Mouse (Mus musculus): ENCODE measurements around the gene Rsph6a. TPM values are rescaled to one million over a fixed set of nuclear protein-coding genes. Genes with fewer than 3 reads are reported as not detected.

The Rsph6a gene
- polyA plus RNA-seq, 1 experiment from 2014 or later: not detected

GRCm38 (mm10) chr7:19057405-19057804, 2.9 kb downstream of the Rsph6a start:
- no peaks in the 10 kb centered on the region for H3K36me3 ChIP-seq (ENCODE audit: control insufficient read depth, insufficient read depth, low read length)
- DNase-seq (ENCODE audit: low spot score) (no peak), ATAC-seq (ENCODE audit: low FRiP score, low TSS enrichment) (no peak)
- TF ChIP-seq EP300 (optimal IDR thresholded peaks at IDR 0.05) (no peak), CTCF (IDR thresholded peaks at IDR 0.05; ENCODE audit: low read depth) (no peak)
- H3K9me3 ChIP-seq (ENCODE audit: control insufficient read depth, low read length): no peaks in the 10 kb centered on the region
- H3K4me3 ChIP-seq (ENCODE audit: low read depth, low read length): no peak overlapping the region
- no peaks in the 10 kb centered on the region for H3K4me1 ChIP-seq (replicated peaks; ENCODE audit: control insufficient read depth, insufficient read depth)
- no peaks in the 10 kb centered on the region for H3K27me3 ChIP-seq (ENCODE audit: control insufficient read depth, insufficient read depth, low read length)
- no peak overlapping the region for H3K4me2 ChIP-seq (replicated peaks; ENCODE audit: low read depth)
- 81% methylated on average over 10 of the region's 10 CpGs for WGBS
- no peak overlapping the region for H3K27ac ChIP-seq (replicated peaks)
- no peak overlapping the region for H3K9ac ChIP-seq (ENCODE audit: low read length)

GRCm38 (mm10) chr7:19065896-19066295, 11.4 kb downstream of the Rsph6a start:
- Histone ChIP-seq H3K4me1 (replicated peaks; ENCODE audit: control insufficient read depth, insufficient read depth) (no peaks in the 10 kb centered on the region), H3K4me3 (ENCODE audit: low read depth, low read length) (peak overlapping the region; percentile 4; the same call in 1 of the 2 replicates), H3K36me3 (ENCODE audit: control insufficient read depth, insufficient read depth, low read length) (no peaks in the 10 kb centered on the region), H3K9ac (ENCODE audit: low read length) (no peak overlapping the region), H3K27me3 (ENCODE audit: control insufficient read depth, insufficient read depth, low read length) (no peaks in the 10 kb centered on the region; the same call in 1 of the 2 replicates), H3K4me2 (replicated peaks; ENCODE audit: low read depth) (no peak overlapping the region), H3K27ac (replicated peaks) (no peak overlapping the region), H3K9me3 (ENCODE audit: control insufficient read depth, low read length) (no peaks in the 10 kb centered on the region)
- no peak for TF ChIP-seq EP300 (optimal IDR thresholded peaks at IDR 0.05)
- no peak for TF ChIP-seq CTCF (IDR thresholded peaks at IDR 0.05; ENCODE audit: low read depth)
- 51% methylated on average over 13 of the region's 13 CpGs for WGBS
- DNase-seq (ENCODE audit: low spot score): no peak
- ATAC-seq (ENCODE audit: low FRiP score, low TSS enrichment): peak; percentile 43; the same call in 1 of the 2 replicates

- no peak overlapping the region for H3K27ac ChIP-seq (replicated peaks)
- WGBS: 41% methylated on average over 14 of the region's 14 CpGs
- H3K36me3 ChIP-seq (ENCODE audit: control insufficient read depth, insufficient read depth, low read length): no peaks in the 10 kb centered on the region
- H3K4me2 ChIP-seq (replicated peaks; ENCODE audit: low read depth): no peak overlapping the region
- no peak overlapping the region for H3K9ac ChIP-seq (ENCODE audit: low read length)
- no peak overlapping the region for H3K4me3 ChIP-seq (ENCODE audit: low read depth, low read length)
- H3K4me1 ChIP-seq (replicated peaks; ENCODE audit: control insufficient read depth, insufficient read depth): no peaks in the 10 kb centered on the region
- ATAC-seq (ENCODE audit: low FRiP score, low TSS enrichment) (no peak), DNase-seq (ENCODE audit: low spot score) (no peak)
- TF ChIP-seq EP300 (optimal IDR thresholded peaks at IDR 0.05) (no peak), CTCF (IDR thresholded peaks at IDR 0.05; ENCODE audit: low read depth) (no peak)
- no peaks in the 10 kb centered on the region; the same call in 1 of the 2 replicates for H3K27me3 ChIP-seq (ENCODE audit: control insufficient read depth, insufficient read depth, low read length)
- H3K9me3 ChIP-seq (ENCODE audit: control insufficient read depth, low read length): no peaks in the 10 kb centered on the region
Measured at GRCm38 (mm10) chr7:19067063-19067462, 12.6 kb downstream of the Rsph6a start.

- H3K4me3 ChIP-seq (ENCODE audit: low read depth, low read length): no peak overlapping the region
- no peaks in the 10 kb centered on the region for H3K36me3 ChIP-seq (ENCODE audit: control insufficient read depth, insufficient read depth, low read length)
- no peak overlapping the region for H3K9ac ChIP-seq (ENCODE audit: low read length)
- H3K4me2 ChIP-seq (replicated peaks; ENCODE audit: low read depth): no peak overlapping the region
- H3K27ac ChIP-seq (replicated peaks): no peak overlapping the region
- H3K9me3 ChIP-seq (ENCODE audit: control insufficient read depth, low read length): no peaks in the 10 kb centered on the region
- ATAC-seq (ENCODE audit: low FRiP score, low TSS enrichment): no peak
- no peak for TF ChIP-seq CTCF (IDR thresholded peaks at IDR 0.05; ENCODE audit: low read depth)
- TF ChIP-seq EP300 (optimal IDR thresholded peaks at IDR 0.05): no peak
- no peaks in the 10 kb centered on the region; the same call in 1 of the 2 replicates for H3K27me3 ChIP-seq (ENCODE audit: control insufficient read depth, insufficient read depth, low read length)
- no peaks in the 10 kb centered on the region for H3K4me1 ChIP-seq (replicated peaks; ENCODE audit: control insufficient read depth, insufficient read depth)
- WGBS: 58% methylated on average over 14 of the region's 14 CpGs
- DNase-seq (ENCODE audit: low spot score): no peak
Measured at GRCm38 (mm10) chr7:19067935-19068334, 13.4 kb downstream of the Rsph6a start.

- H3K36me3 ChIP-seq (ENCODE audit: control insufficient read depth, insufficient read depth, low read length): no peaks in the 10 kb centered on the region
- no peak for ATAC-seq (ENCODE audit: low FRiP score, low TSS enrichment)
- 1% methylated on average over 2 of the region's 2 CpGs for WGBS
- no peak overlapping the region for H3K4me3 ChIP-seq (ENCODE audit: low read depth, low read length)
- no peak overlapping the region for H3K27ac ChIP-seq (replicated peaks)
- no peak for TF ChIP-seq EP300 (optimal IDR thresholded peaks at IDR 0.05)
- TF ChIP-seq CTCF (IDR thresholded peaks at IDR 0.05; ENCODE audit: low read depth): peak; percentile 87
- H3K4me1 ChIP-seq (replicated peaks; ENCODE audit: control insufficient read depth, insufficient read depth): no peaks in the 10 kb centered on the region
- H3K9ac ChIP-seq (ENCODE audit: low read length): no peak overlapping the region
- H3K27me3 ChIP-seq (ENCODE audit: control insufficient read depth, insufficient read depth, low read length): no peaks in the 10 kb centered on the region; the same call in 1 of the 2 replicates
- no peaks in the 10 kb centered on the region for H3K9me3 ChIP-seq (ENCODE audit: control insufficient read depth, low read length)
- no peak overlapping the region for H3K4me2 ChIP-seq (replicated peaks; ENCODE audit: low read depth)
- peak; percentile 74 for DNase-seq (ENCODE audit: low spot score)
Measured at GRCm38 (mm10) chr7:19068707-19069106, 14.2 kb downstream of the Rsph6a start.

- DNase-seq (ENCODE audit: low spot score): no peak
- Histone ChIP-seq H3K36me3 (ENCODE audit: control insufficient read depth, insufficient read depth, low read length) (no peaks in the 10 kb centered on the region), H3K4me1 (replicated peaks; ENCODE audit: control insufficient read depth, insufficient read depth) (no peaks in the 10 kb centered on the region), H3K4me3 (ENCODE audit: low read depth, low read length) (no peak overlapping the region), H3K27me3 (ENCODE audit: control insufficient read depth, insufficient read depth, low read length) (no peaks in the 10 kb centered on the region; the same call in 1 of the 2 replicates), H3K9me3 (ENCODE audit: control insufficient read depth, low read length) (no peaks in the 10 kb centered on the region), H3K9ac (ENCODE audit: low read length) (no peak overlapping the region), H3K4me2 (replicated peaks; ENCODE audit: low read depth) (no peak overlapping the region), H3K27ac (replicated peaks) (no peak overlapping the region)
- no peak for ATAC-seq (ENCODE audit: low FRiP score, low TSS enrichment)
- TF ChIP-seq CTCF (IDR thresholded peaks at IDR 0.05; ENCODE audit: low read depth) (peak; percentile 75), EP300 (optimal IDR thresholded peaks at IDR 0.05) (no peak)
- WGBS: 39% methylated on average over 3 of the region's 3 CpGs
Measured at GRCm38 (mm10) chr7:19069500-19069899, 15.0 kb downstream of the Rsph6a start.

All from stomach, postnatal 0 days (tissue).